Mouse (Mus musculus): ENCODE results near the gene Ube4a.

DNA sequence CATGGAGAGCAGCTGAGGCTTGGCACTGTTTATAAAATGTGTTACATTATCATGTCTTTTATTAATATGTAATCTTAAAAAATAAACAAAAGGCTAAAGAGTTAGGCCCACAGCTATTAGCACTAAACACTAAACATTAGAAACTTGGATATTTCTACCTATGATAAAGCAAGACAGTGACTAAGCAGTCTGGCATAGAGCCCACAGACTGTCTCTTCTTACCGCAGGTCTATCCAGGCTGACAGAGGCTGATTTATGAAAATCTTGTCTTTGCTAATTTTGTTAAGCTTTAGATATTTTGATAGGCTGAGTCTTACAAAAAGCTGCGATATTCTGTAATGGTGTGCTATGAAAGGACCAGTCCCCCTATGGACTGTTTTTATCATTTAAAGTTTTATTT lies 27.9 kb upstream of the Ube4a start:
- TF ChIP-seq CTCF (IDR thresholded peaks at IDR 0.05; ENCODE audit: extremely low read depth, insufficient read depth, low read length), result no peak
- TF ChIP-seq POLR2A (IDR thresholded peaks at IDR 0.05; ENCODE audit: extremely low read depth, insufficient read depth, low read length), result no peak
